Mouse (Mus musculus) kidney, adult 2 months (tissue): Measurements from ENCODE around the gene Syt15. TPM values are rescaled to one million over a fixed set of nuclear protein-coding genes. Genes with fewer than 3 reads are reported as not detected.

ENCODE experiments used
- DNase-seq: peaks from one replicate; pipeline ENCODE4 v3.0.0; 2021
- H3K27ac ChIP-seq: fragments of 200-500 bp; 2 replicates; pipeline ENCODE4 v1.5.1; 2012; ENCODE audit warnings: low read depth, low read length, control low read depth, inconsistent platforms; ENCODE audit not compliant: insufficient read depth
- H3K27me3 ChIP-seq: fragments of 200-500 bp; replicated peaks from 2 replicates; pipeline ENCODE4 v1.6.1; 2012; ENCODE audit warnings: mild to moderate bottlenecking, moderate library complexity, low read length, inconsistent platforms; ENCODE audit not compliant: control insufficient read depth, insufficient read depth
- H3K36me3 ChIP-seq: fragments of 200-500 bp; 2 replicates; pipeline ENCODE4 v1.6.1; 2012; ENCODE audit warnings: mild to moderate bottlenecking, moderate library complexity, low read length, inconsistent platforms; ENCODE audit not compliant: control insufficient read depth, insufficient read depth
- H3K4me1 ChIP-seq: fragments of 200-500 bp; 2 replicates; pipeline ENCODE4 v1.6.1; 2011; ENCODE audit warnings: low read length; ENCODE audit not compliant: control insufficient read depth, insufficient read depth
- H3K4me3 ChIP-seq: fragments of 200-500 bp; 2 replicates; pipeline ENCODE4 v1.5.1; 2011; ENCODE audit warnings: mild to moderate bottlenecking, low read depth, low read length, control low read depth; ENCODE audit not compliant: insufficient read depth
- CTCF ChIP-seq: fragments of 200-500 bp; conservative IDR thresholded peaks from 2 replicates; pipeline ENCODE4 v1.5.1; 2011; ENCODE audit warnings: low read depth, mild to moderate bottlenecking, control low read depth, low read length, moderate library complexity, mixed read lengths; ENCODE audit not compliant: insufficient read depth, insufficient read length
- POLR2A ChIP-seq: fragments of 200-500 bp; IDR thresholded peaks from one replicate; pipeline ENCODE4 v1.6.1; 2011; ENCODE audit warnings: low read depth, low read length, control low read depth
- WGBS: fragments of 180-500 bp; shearing (Covaris S2); methylation state at CpG from one replicate; pipeline ENCODE4 v1.1.7; 2018; 5-methylcytosine and 5-hydroxymethylcytosine counted together
- polyA plus RNA-seq: library from polyadenylated mRNA; depleted of rRNA; stranded (reverse); fragments of >200 nt; gene quantifications from 2 replicates; pipeline ENCODE4 v1.2.3, GENCODE M21; 2012; rRNA removed

Syt15 gene
- polyA plus RNA-seq: 1.3 and 1.5 TPM in 2 replicates

DNA sequence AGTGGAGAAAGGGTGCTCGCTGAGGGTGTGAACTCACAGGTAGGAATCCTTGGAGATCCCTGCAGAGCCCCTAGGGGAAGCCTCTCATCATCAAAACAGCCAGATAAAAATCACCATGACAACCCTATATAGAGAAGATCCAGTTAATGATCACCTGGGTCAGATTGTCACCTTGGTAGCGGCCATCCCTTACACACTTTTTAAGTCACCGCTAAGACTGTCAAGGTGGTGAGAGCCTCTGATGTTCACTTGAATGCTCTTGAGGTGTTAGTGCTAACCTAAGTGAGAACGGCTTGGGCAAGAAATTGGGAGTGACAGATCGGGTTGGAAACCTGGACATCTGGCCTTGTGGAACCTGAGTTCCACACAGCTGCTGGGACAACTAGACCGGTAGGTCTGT is at the start of gene Syt15:
Gene Syt15 (plus strand): TSS at position 301 of the 400 bp plus-strand sequence.
- H3K4me3 ChIP-seq: no peak within 1 kb of the TSS; the same call in 1 of the 2 replicates
- no peak for DNase-seq
- no peaks in the 10 kb centered on the region; the same call in 1 of the 2 replicates for H3K27me3 ChIP-seq
- TF ChIP-seq CTCF (no peak), POLR2A (no peak)
- no peaks in the 10 kb centered on the region for H3K4me1 ChIP-seq
- WGBS: 77% methylated on average over 6 of the region's 6 CpGs
- no peaks in the 10 kb centered on the region for H3K36me3 ChIP-seq
- H3K27ac ChIP-seq: no peak within 1 kb of the TSS

DNA sequence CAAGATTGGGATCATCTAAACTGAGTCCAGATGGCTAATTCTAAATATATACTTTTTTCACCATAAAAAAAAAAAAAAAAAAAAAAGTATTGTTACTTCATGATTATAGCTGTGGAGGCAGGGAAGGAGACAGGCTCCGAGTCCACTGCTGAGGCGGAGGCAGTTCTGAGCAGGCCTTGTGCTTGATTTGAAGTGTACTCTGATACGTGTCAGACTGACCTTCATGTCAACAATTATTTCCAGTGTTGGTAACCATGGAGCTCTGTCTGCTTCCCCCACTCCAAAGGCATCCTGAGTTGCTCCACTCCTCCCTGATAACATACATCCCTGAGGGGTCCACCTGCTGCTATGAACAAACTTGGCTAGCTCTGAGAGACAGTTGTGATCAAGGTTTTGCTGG is 48.3 kb upstream of the Syt15 start:
- 90% methylated on average over 3 of the region's 3 CpGs for WGBS
- Histone ChIP-seq H3K4me1 (no peaks in the 10 kb centered on the region), H3K36me3 (no peaks in the 10 kb centered on the region), H3K27me3 (no peaks in the 10 kb centered on the region), H3K4me3 (no peak overlapping the region), H3K27ac (no peak overlapping the region)
- TF ChIP-seq CTCF: no peak
- TF ChIP-seq POLR2A: no peak
- DNase-seq: no peak

DNA sequence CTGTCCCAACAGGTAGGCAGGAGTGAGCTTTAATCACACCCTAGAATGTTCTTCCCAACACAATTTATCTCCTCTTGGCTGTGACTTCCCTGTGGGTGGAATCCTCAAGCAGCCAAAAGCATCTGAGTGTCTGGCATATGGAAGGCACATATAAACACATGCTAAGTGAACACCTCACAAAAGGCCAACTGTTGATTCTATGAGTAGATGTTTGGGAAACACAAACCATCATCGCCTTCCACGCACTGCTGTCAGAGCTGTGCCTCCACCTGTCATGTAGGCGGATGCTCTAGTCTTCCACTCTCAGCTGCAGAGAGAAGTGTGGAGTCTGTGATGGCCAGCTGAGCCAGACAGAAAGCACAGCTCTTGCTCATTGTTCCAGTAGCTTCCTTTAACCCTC is 40.0 kb upstream of the Syt15 start:
- H3K36me3 ChIP-seq: no peaks in the 10 kb centered on the region
- 87% methylated on average over 3 of the region's 3 CpGs for WGBS
- H3K4me3 ChIP-seq: no peak overlapping the region
- no peaks in the 10 kb centered on the region for H3K4me1 ChIP-seq
- no peak for TF ChIP-seq CTCF
- no peak for TF ChIP-seq POLR2A
- no peak for DNase-seq
- H3K27ac ChIP-seq: no peak overlapping the region
- H3K27me3 ChIP-seq: no peaks in the 10 kb centered on the region

DNA sequence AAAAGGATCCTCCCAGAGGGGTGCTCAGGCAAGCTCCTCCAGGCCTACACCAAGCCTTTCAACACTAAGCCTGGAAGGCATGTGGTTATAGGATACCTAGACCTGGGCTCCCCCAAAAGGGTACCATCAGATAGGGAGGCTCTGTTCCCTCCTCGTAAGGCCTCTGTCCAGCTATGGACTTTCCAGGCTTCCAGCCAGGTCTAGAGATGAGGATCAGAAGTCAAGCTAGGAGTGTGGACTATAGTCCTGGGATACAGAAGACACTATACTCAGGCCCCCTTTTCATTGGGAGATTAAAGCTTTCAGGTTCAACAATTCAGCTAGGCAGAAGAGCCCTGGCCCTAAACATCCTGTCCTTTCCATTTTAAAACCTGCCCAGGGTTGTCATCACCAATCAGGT is 36.3 kb upstream of the Syt15 start:
- 94% methylated on average over 1 of the region's 1 CpGs for WGBS
- Histone ChIP-seq H3K4me1 (no peaks in the 10 kb centered on the region), H3K36me3 (no peaks in the 10 kb centered on the region), H3K4me3 (no peak overlapping the region), H3K27ac (no peak overlapping the region), H3K27me3 (no peaks in the 10 kb centered on the region)
- DNase-seq: peak; percentile 60
- no peak for TF ChIP-seq POLR2A
- TF ChIP-seq CTCF: no peak

DNA sequence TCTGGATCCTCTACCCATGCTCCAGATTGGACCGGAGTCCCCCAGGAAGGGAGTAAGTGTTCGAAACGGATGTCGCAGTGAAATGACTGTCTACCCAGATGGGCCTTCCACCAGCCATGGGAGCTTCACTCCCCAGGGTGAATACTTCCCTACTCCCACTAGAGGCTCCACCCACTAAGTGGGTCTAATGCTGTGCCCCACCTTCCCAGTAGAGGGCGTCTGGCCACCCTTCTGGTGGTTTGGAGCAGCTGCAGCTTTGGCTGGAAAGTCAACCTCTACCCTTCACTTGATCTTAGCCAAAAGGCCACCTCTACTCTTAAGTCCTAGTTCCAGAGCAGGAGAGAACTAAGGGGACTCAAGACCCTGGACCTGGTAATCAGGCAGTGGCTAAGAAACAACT is 30.8 kb upstream of the Syt15 start:
- Histone ChIP-seq H3K36me3 (no peaks in the 10 kb centered on the region), H3K4me3 (no peak overlapping the region), H3K27me3 (no peaks in the 10 kb centered on the region), H3K4me1 (no peaks in the 10 kb centered on the region), H3K27ac (no peak overlapping the region)
- peak; percentile 63 for DNase-seq
- TF ChIP-seq POLR2A (no peak), CTCF (peak; percentile 83)
- 74% methylated on average over 5 of the region's 5 CpGs for WGBS

DNA sequence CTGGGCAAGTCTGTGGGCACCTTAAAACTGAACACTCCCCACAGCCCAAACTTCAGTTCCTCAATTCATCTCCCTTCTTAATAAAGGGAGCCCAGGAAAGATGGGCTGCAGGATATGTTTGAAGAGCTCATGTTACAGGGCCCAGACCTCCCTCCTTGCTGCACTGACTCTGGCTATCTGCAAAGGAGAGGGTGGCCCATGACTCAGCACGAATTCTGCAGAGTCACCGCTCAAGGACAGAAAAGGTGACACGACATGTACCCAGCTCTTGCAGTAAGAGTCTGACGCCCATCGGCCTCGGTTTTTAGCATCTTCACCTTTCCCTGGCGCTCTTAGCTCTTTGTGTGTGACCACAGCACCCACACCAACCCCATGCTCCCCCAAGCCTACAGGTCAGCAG is 29.0 kb upstream of the Syt15 start:
- WGBS: 81% methylated on average over 7 of the region's 7 CpGs
- no peaks in the 10 kb centered on the region for H3K36me3 ChIP-seq
- no peak overlapping the region for H3K4me3 ChIP-seq
- no peak for DNase-seq
- H3K27me3 ChIP-seq: no peaks in the 10 kb centered on the region
- H3K4me1 ChIP-seq: no peaks in the 10 kb centered on the region
- TF ChIP-seq CTCF (no peak), POLR2A (no peak)
- no peak overlapping the region for H3K27ac ChIP-seq

DNA sequence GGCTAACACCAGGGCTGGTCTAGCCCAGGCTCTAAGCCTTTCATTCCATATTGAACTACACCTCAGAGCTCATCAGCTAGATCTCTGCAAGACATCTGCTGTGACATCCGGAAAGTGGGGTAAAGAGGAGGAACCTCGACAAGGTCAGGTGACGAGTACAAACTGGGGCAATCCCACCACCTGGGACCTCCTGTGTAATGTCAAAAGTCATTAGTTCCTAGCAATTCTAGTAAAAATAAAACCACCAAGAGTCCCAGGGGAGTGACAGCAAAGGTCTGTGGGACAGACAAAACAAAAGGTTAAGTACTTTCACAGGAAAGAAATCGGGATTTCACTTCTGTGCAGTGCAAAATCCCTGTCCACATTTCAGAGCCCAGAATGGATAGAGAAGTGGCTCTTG is 25.5 kb upstream of the Syt15 start:
- H3K27me3 ChIP-seq: no peaks in the 10 kb centered on the region
- 73% methylated on average over 4 of the region's 4 CpGs for WGBS

More for the DNA sequence above, 25.5 kb upstream of the Syt15 start:
- no peaks in the 10 kb centered on the region for H3K4me1 ChIP-seq
- H3K27ac ChIP-seq: no peak overlapping the region
- TF ChIP-seq CTCF: no peak
- TF ChIP-seq POLR2A: no peak
- H3K36me3 ChIP-seq: no peaks in the 10 kb centered on the region
- DNase-seq: no peak
- H3K4me3 ChIP-seq: no peak overlapping the region
